Mouse (Mus musculus): ENCODE results near the gene Trpm8. TPM values are rescaled to one million over a fixed set of nuclear protein-coding genes. Genes with fewer than 3 reads are reported as not detected.

The Trpm8 gene
- polyA plus RNA-seq, 1 experiment from 2014 or later: not detected

GRCm38 (mm10) chr1:88434057-88434456 lies 156.6 kb downstream of the Trpm8 start:
- no peaks in the 10 kb centered on the region for H3K36me3 ChIP-seq (ENCODE audit: control insufficient read depth, insufficient read depth, low read length)
- no peak for ATAC-seq (replicated peaks; ENCODE audit: low FRiP score)
- no peak overlapping the region for H3K4me3 ChIP-seq (ENCODE audit: low read depth, low read length)
- no peaks in the 10 kb centered on the region for H3K4me1 ChIP-seq (replicated peaks; ENCODE audit: control insufficient read depth, insufficient read depth, low read length)
- no peak overlapping the region for H3K27ac ChIP-seq (ENCODE audit: low read depth, low read length)
- 72% methylated on average over 4 of the region's 4 CpGs for WGBS
- no peaks in the 10 kb centered on the region for H3K27me3 ChIP-seq (replicated peaks; ENCODE audit: control insufficient read depth, insufficient read depth, low read length)
- no peak overlapping the region for H3K9ac ChIP-seq (ENCODE audit: low read depth, low read length)
- no peak for DNase-seq (ENCODE audit: low spot score)
- H3K4me2 ChIP-seq: no peak overlapping the region
- H3K9me3 ChIP-seq (ENCODE audit: control insufficient read depth, low read length): no peaks in the 10 kb centered on the region

DNA sequence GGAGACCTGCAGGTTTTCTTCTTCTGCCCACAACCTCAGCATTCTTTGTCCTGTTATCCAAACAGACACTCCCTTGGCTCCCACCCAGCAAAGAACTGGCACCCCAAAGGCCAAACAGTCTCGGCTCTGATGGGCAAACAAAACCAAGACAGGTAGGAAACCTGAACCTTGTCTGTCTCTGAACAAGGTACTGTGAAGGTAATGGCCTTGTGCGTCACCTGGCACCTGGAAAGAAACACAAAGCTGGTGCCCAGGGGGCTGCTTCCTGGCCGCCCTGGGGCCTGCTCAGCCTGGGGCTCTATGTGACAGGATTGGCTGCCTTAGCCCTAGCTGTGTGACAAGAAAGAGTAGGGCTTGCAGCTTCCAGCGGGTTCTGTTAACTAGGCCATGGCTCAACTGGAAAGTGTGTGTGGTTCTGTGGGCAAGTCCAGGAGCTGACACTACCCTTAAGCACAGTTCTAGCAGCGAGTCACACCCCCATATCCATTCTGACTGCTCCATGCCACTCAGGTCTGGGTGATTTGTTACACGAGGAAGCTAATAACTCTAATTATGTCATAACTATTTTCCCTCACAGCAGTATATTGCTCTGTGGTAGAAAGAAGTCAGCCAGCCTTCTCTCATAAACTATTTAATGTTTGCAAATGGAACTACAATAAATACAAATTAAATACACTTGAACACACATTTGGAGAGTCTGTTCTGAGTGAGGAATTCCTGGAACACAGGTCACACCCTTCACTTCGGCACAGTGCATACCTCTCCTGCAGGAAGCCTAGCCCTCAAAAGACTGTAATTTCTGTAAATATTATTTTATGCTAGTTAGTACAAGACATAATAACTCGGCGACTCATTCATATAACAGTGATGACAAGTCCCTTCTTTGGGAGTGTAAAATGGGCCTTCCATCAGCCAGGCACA lies 160.0 kb downstream of the Trpm8 start:
- Histone ChIP-seq H3K4me1 (replicated peaks; ENCODE audit: control insufficient read depth, insufficient read depth, low read length) (no peaks in the 10 kb centered on the region), H3K4me3 (ENCODE audit: low read depth, low read length) (no peak overlapping the region), H3K27ac (ENCODE audit: low read depth, low read length) (no peak overlapping the region), H3K9ac (ENCODE audit: low read depth, low read length) (no peak overlapping the region), H3K9me3 (ENCODE audit: control insufficient read depth, low read length) (no peaks in the 10 kb centered on the region), H3K27me3 (replicated peaks; ENCODE audit: control insufficient read depth, insufficient read depth, low read length) (no peaks in the 10 kb centered on the region), H3K36me3 (ENCODE audit: control insufficient read depth, insufficient read depth, low read length) (no peaks in the 10 kb centered on the region), H3K4me2 (no peak overlapping the region)
- 73% methylated on average over 9 of the region's 9 CpGs for WGBS
- DNase-seq (ENCODE audit: low spot score) (no peak), ATAC-seq (replicated peaks; ENCODE audit: low FRiP score) (no peak)

Other genes starting within 250 kb of the Trpm8 start
- gene Ugt1a10, start 222.3 kb upstream of the Trpm8 start, polyA plus RNA-seq (2014; fragmentation: Nextera tagmentation; extraction: Ambion mirVana): not detected in 2 replicates
- gene Ugt1a9, start 206.9 kb upstream of the Trpm8 start, polyA plus RNA-seq (2014; fragmentation: Nextera tagmentation; extraction: Ambion mirVana): not detected in 2 replicates
- gene Ugt1a8, start 189.8 kb upstream of the Trpm8 start, polyA plus RNA-seq (2014; fragmentation: Nextera tagmentation; extraction: Ambion mirVana): not detected in 2 replicates
- 1.6 and 2.8 TPM in 2 replicates for gene Ugt1a7c, start 182.6 kb upstream of the Trpm8 start, polyA plus RNA-seq (2014; fragmentation: Nextera tagmentation; extraction: Ambion mirVana)
- gene Ugt1a6b, start 174.4 kb upstream of the Trpm8 start, polyA plus RNA-seq (2014; fragmentation: Nextera tagmentation; extraction: Ambion mirVana): 0.11 and 0.31 TPM in 2 replicates
- 0.62 and 0.80 TPM in 2 replicates for gene Ugt1a6a, start 142.9 kb upstream of the Trpm8 start, polyA plus RNA-seq (2014; fragmentation: Nextera tagmentation; extraction: Ambion mirVana)
- not detected in 2 replicates for gene Ugt1a5, start 111.6 kb upstream of the Trpm8 start, polyA plus RNA-seq (2014; fragmentation: Nextera tagmentation; extraction: Ambion mirVana)
- not detected in 2 replicates for gene Ugt1a2, start 77.1 kb upstream of the Trpm8 start, polyA plus RNA-seq (2014; fragmentation: Nextera tagmentation; extraction: Ambion mirVana)
- gene Dnajb3, start 71.9 kb upstream of the Trpm8 start, polyA plus RNA-seq (2014; fragmentation: Nextera tagmentation; extraction: Ambion mirVana): 7.9 and 10.4 TPM in 2 replicates
- 0.14 TPM in 1 of 2 replicates, not detected in the other for gene Ugt1a1, start 65.7 kb upstream of the Trpm8 start, polyA plus RNA-seq (2014; fragmentation: Nextera tagmentation; extraction: Ambion mirVana)
- 1.3 and 1.5 TPM in 2 replicates for gene Mroh2a, start 50.7 kb upstream of the Trpm8 start, polyA plus RNA-seq (2014; fragmentation: Nextera tagmentation; extraction: Ambion mirVana)
- 146 and 168 TPM in 2 replicates for gene Hjurp, start within 50 bp of the Trpm8 start, polyA plus RNA-seq (2014; fragmentation: Nextera tagmentation; extraction: Ambion mirVana)
- 78.7 and 82.3 TPM in 2 replicates for gene Spp2, start 129.3 kb downstream of the Trpm8 start, polyA plus RNA-seq (2014; fragmentation: Nextera tagmentation; extraction: Ambion mirVana)
- 0.08 TPM in 1 of 2 replicates, not detected in the other for gene Glrp1, start 232.4 kb downstream of the Trpm8 start, polyA plus RNA-seq (2014; fragmentation: Nextera tagmentation; extraction: Ambion mirVana)

Measured in liver, embryonic 11.5 days (tissue).